Mouse (Mus musculus) MEL (cell line): ENCODE results near the gene Prmt1.

Source experiments
- BHLHE40 ChIP-seq: IDR thresholded peaks from 2 replicates; pipeline ENCODE4 v1.6.1; 2012; ENCODE audit warnings: low read depth, mild to moderate bottlenecking, inconsistent platforms, low read length, improper control_type of control experiment, borderline replicate concordance
- CTCF ChIP-seq, 3 experiments: IDR thresholded peaks in 2 of 3; conservative IDR thresholded peaks in 1 of 3; 2 replicates each; pipeline ENCODE4 v1.5.1; 2011 to 2012; ENCODE audit warnings: low read length in 3 of 3, low read depth in 2 of 3, mild to moderate bottlenecking in 2 of 3, improper control_type of control experiment in 1 of 3, inconsistent platforms in 1 of 3, mixed read lengths in 1 of 3, moderate library complexity in 1 of 3; ENCODE audit not compliant: control insufficient read depth in 1 of 3, insufficient read depth in 1 of 3, poor library complexity in 1 of 3, severe bottlenecking in 1 of 3
- EP300 ChIP-seq, 2 experiments: IDR thresholded peaks; 2 replicates each; pipeline ENCODE4 v1.6.1; 2011; ENCODE audit warnings: improper control_type of control experiment in 2 of 2, low read length in 2 of 2, low read depth in 1 of 2, mild to moderate bottlenecking in 1 of 2
- GATA1 ChIP-seq: IDR thresholded peaks from 2 replicates; pipeline ENCODE4 v1.6.1; 2011; ENCODE audit warnings: low read depth, low read length, improper control_type of control experiment
- MAFK ChIP-seq: IDR thresholded peaks from 2 replicates; pipeline ENCODE4 v1.6.1; 2011; ENCODE audit warnings: low read depth, mild to moderate bottlenecking, low read length, improper control_type of control experiment, borderline replicate concordance
- MYB ChIP-seq: IDR thresholded peaks from 2 replicates; pipeline ENCODE4 v1.6.1; 2011; ENCODE audit warnings: mild to moderate bottlenecking, low read depth, low read length, improper control_type of control experiment
- POLR2A ChIP-seq, 2 experiments: IDR thresholded peaks; 2 replicates each; pipeline ENCODE4 v1.6.1; 2011 to 2012; ENCODE audit warnings: low read length in 2 of 2, mild to moderate bottlenecking in 2 of 2, control low read depth in 1 of 2, improper control_type of control experiment in 1 of 2, low read depth in 1 of 2, moderate library complexity in 1 of 2; ENCODE audit not compliant: control insufficient read depth in 1 of 2, insufficient read depth in 1 of 2, poor library complexity in 1 of 2
- SMC3 ChIP-seq: IDR thresholded peaks from 2 replicates; pipeline ENCODE4 v1.6.1; 2011; ENCODE audit warnings: low read depth, low read length, improper control_type of control experiment
- TAL1 ChIP-seq: IDR thresholded peaks from 2 replicates; pipeline ENCODE4 v1.6.1; 2012; ENCODE audit warnings: mild to moderate bottlenecking, inconsistent platforms, low read length, moderate library complexity, mixed read lengths
- UBTF ChIP-seq: IDR thresholded peaks from 2 replicates; pipeline ENCODE4 v1.6.1; 2012; ENCODE audit warnings: low read depth, mild to moderate bottlenecking, inconsistent platforms, low read length, improper control_type of control experiment, moderate library complexity, borderline replicate concordance; ENCODE audit not compliant: insufficient read depth
- USF1 ChIP-seq: IDR thresholded peaks from 2 replicates; pipeline ENCODE4 v1.6.1; 2014; ENCODE audit warnings: low read depth, mild to moderate bottlenecking, inconsistent platforms, low read length, improper control_type of control experiment, moderate library complexity

DNA sequence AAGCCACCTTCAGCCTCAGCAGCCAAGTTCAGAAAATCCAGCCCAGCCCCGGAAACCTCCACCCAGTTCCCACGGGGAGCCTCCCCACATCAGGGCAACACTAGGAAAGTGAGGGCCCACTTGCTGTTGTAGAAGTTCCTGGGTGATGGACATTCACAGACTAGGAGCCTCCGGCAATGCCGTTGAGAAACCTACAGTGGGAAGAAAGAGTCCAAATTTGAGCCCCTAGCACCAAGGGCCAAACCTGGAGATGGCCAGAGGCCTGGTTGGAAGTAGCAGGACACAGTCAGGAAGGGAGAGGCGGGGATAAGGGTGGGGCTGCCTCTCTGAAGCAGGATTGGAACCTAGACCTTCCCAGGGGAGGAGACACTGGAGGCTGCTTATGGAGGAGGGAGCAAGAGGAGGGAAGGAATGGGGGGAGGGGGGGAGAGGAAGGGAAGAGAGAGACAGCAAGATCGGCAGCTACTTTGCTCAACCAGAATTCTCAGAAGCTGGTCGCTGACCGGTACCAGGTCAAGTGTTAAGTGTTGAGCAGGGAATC, 32.7 kb upstream of the Prmt1 start:
- no peak for TF ChIP-seq TAL1
- no peak for TF ChIP-seq USF1
- TF ChIP-seq SMC3 = no peak
- TF ChIP-seq CTCF (IDR thresholded peaks at IDR 0.05 in 2 of 3, conservative IDR thresholded peaks at IDR 0.05 in 1 of 3; ENCODE audit: control insufficient read depth in 1 of 3, insufficient read depth in 1 of 3, low read depth in 2 of 3, low read length in 3 of 3, poor library complexity in 1 of 3, severe bottlenecking in 1 of 3) = no peak
- TF ChIP-seq UBTF = no peak
- no peak for TF ChIP-seq MYB
- TF ChIP-seq EP300 (IDR thresholded peaks at IDR 0.05; ENCODE audit: low read depth in 1 of 2, low read length in 2 of 2) = no peak
- no peak for TF ChIP-seq POLR2A (IDR thresholded peaks at IDR 0.05; ENCODE audit: control insufficient read depth in 1 of 2, insufficient read depth in 1 of 2, low read depth in 1 of 2, low read length in 2 of 2, poor library complexity in 1 of 2)
- TF ChIP-seq MAFK = no peak
- no peak for TF ChIP-seq BHLHE40
- TF ChIP-seq GATA1 = no peak
